Comparison of ENCODE assay signal across 13 mouse cellular contexts in the genomic region with DNA sequence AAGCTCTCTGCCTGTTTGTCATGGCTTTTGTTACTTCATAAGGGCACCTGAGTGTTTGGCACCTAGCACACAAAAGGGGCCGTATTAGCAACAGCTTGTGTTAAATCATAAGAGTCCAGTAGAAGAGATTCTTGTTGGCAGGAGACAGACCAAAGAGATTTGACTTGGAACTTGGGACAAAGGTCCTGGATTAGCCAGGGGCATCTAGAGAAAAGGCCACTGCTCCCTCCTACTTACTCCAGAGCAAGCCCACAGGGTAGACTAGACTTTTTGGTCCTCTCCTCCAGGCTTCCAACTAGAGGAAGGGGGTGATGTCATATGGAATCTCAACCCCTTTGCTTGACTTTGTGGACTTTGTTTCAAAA. TPM values are rescaled to one million over a fixed set of nuclear protein-coding genes. Genes with fewer than 3 reads are reported as not detected.
DNase-seq lines count a peak whose midpoint lies in the region; ATAC-seq and TF ChIP-seq lines count a peak whose summit lies in the region.
"Had no signal": no experiment of that assay in that cellular context is flagged by ENCODE, and none has a peak within 500 bp of the region (broad histone marks: within the 10 kb centered on the region; RNA-seq: fewer than 3 reads in every experiment).

No protein-coding gene starts in this region.

- peaks cover 30% of the 10 kb centered on the region for H3K27me3 ChIP-seq in heart, embryonic 15.5 days
- H3K27me3 ChIP-seq in heart, embryonic 12.5 days (replicated peaks) = peaks cover 30% of the 10 kb centered on the region
- peaks cover 35% of the 10 kb centered on the region for H3K27me3 ChIP-seq in liver, embryonic 16.5 days (ENCODE audit: control insufficient read depth, insufficient read depth, low read depth, low read length)
- peaks cover 34% of the 10 kb centered on the region for H3K27me3 ChIP-seq in liver, embryonic 11.5 days (replicated peaks; ENCODE audit: control insufficient read depth, insufficient read depth, low read length)
- H3K27me3 ChIP-seq in embryonic facial prominence, embryonic 14.5 days (replicated peaks; ENCODE audit: control insufficient read depth, insufficient read depth, low read length) = peaks cover 27% of the 10 kb centered on the region
- H3K27me3 ChIP-seq in kidney, postnatal 0 days (ENCODE audit: insufficient read depth, low read length) = no peaks in the 10 kb centered on the region

- DNase-seq in liver, embryonic 11.5 days (ENCODE audit: low spot score) = no peak
- no peak for DNase-seq in embryonic facial prominence, embryonic 14.5 days (ENCODE audit: low spot score)
- DNase-seq in kidney, postnatal 0 days (ENCODE audit: low spot score) = no peak
- no peak for DNase-seq in adrenal gland, adult 2 months
- DNase-seq in right cerebral cortex, postnatal 14 days = no peak
- DNase-seq: B cell, adult 2 months; cerebellum, adult 9-10 months; thymus, adult 2 months had no signal

- peaks cover 55% of the 10 kb centered on the region for H3K4me1 ChIP-seq in heart, embryonic 15.5 days (replicated peaks)
- peaks cover 53% of the 10 kb centered on the region for H3K4me1 ChIP-seq in heart, embryonic 12.5 days (replicated peaks)
- H3K4me1 ChIP-seq in liver, embryonic 16.5 days (ENCODE audit: control insufficient read depth, low read depth, low read length) = peaks cover 50% of the 10 kb centered on the region
- H3K4me1 ChIP-seq in liver, embryonic 11.5 days (replicated peaks; ENCODE audit: control insufficient read depth, insufficient read depth, low read length) = peaks cover 37% of the 10 kb centered on the region
- peaks cover 37% of the 10 kb centered on the region for H3K4me1 ChIP-seq in embryonic facial prominence, embryonic 14.5 days (ENCODE audit: control insufficient read depth, insufficient read depth, low read length)
- H3K4me1 ChIP-seq in kidney, postnatal 0 days (replicated peaks; ENCODE audit: insufficient read depth, low read length) = peaks cover 33% of the 10 kb centered on the region

- H3K27ac ChIP-seq in heart, embryonic 15.5 days = no peak overlapping the region
- no peak overlapping the region for H3K27ac ChIP-seq in heart, embryonic 12.5 days (ENCODE audit: poor library complexity, severe bottlenecking)
- 0 out of 2 replicates have a peak overlapping the region, but pooled peaks have one; percentile 12 for H3K27ac ChIP-seq in liver, embryonic 16.5 days (ENCODE audit: low read length)
- no peak overlapping the region for H3K27ac ChIP-seq in liver, embryonic 11.5 days (ENCODE audit: low read depth, low read length)
- no peak overlapping the region; the same call in 1 of the 2 replicates for H3K27ac ChIP-seq in embryonic facial prominence, embryonic 14.5 days (replicated peaks; ENCODE audit: low read depth, low read length)
- H3K27ac ChIP-seq in kidney, postnatal 0 days = peak overlapping the region; percentile 81
- H3K27ac ChIP-seq: hindbrain, postnatal 0 days had no signal

- H3K9ac ChIP-seq in heart, embryonic 15.5 days = no peak overlapping the region
- no peak overlapping the region for H3K9ac ChIP-seq in heart, embryonic 12.5 days
- H3K9ac ChIP-seq in liver, embryonic 16.5 days (ENCODE audit: low read depth, low read length) = no peak overlapping the region
- no peak overlapping the region for H3K9ac ChIP-seq in liver, embryonic 11.5 days (ENCODE audit: low read depth, low read length)
- no peak overlapping the region for H3K9ac ChIP-seq in embryonic facial prominence, embryonic 14.5 days (ENCODE audit: low read depth, low read length)
- peak overlapping the region; percentile 9; the same call in 1 of the 2 replicates for H3K9ac ChIP-seq in kidney, postnatal 0 days (ENCODE audit: low read depth, low read length)
- H3K9ac ChIP-seq: midbrain, embryonic 12.5 days had no signal

- H3K36me3 ChIP-seq in heart, embryonic 15.5 days = no peaks in the 10 kb centered on the region
- peaks cover 22% of the 10 kb centered on the region for H3K36me3 ChIP-seq in heart, embryonic 12.5 days
- peaks cover 3% of the 10 kb centered on the region for H3K36me3 ChIP-seq in liver, embryonic 16.5 days (ENCODE audit: control insufficient read depth, insufficient read depth)
- H3K36me3 ChIP-seq in liver, embryonic 11.5 days (ENCODE audit: control insufficient read depth, insufficient read depth, low read length) = peaks cover 5% of the 10 kb centered on the region; the same call in 1 of the 2 replicates
- H3K36me3 ChIP-seq in embryonic facial prominence, embryonic 14.5 days (ENCODE audit: control insufficient read depth, insufficient read depth, low read length) = peaks cover 7% of the 10 kb centered on the region; the same call in 1 of the 2 replicates
- H3K36me3 ChIP-seq in kidney, postnatal 0 days (ENCODE audit: insufficient read depth, low read length) = no peaks in the 10 kb centered on the region

- WGBS in heart, embryonic 15.5 days = 98% methylated on average over 1 of the region's 1 CpGs
- WGBS in heart, embryonic 12.5 days = 96% methylated on average over 1 of the region's 1 CpGs
- WGBS in liver, embryonic 16.5 days (ENCODE audit: insufficient replicate concordance) = 81% methylated on average over 1 of the region's 1 CpGs
- 81% methylated on average over 1 of the region's 1 CpGs for WGBS in liver, embryonic 11.5 days
- WGBS in embryonic facial prominence, embryonic 14.5 days = 91% methylated on average over 1 of the region's 1 CpGs
- 76% methylated on average over 1 of the region's 1 CpGs for WGBS in kidney, postnatal 0 days

- TF ChIP-seq CTCF in kidney, postnatal 0 days (IDR thresholded peaks at IDR 0.05; ENCODE audit: low read depth) = no peak

- 0 out of 2 replicates have a peak overlapping the region, but pooled peaks have one; percentile 93 for H3K4me2 ChIP-seq in heart, embryonic 15.5 days
- H3K4me2 ChIP-seq in heart, embryonic 12.5 days = no peak overlapping the region
- H3K4me2 ChIP-seq in liver, embryonic 16.5 days (ENCODE audit: low read depth, low read length) = no peak overlapping the region
- H3K4me2 ChIP-seq in liver, embryonic 11.5 days = no peak overlapping the region
- 0 out of 2 replicates have a peak overlapping the region, but pooled peaks have one; percentile 97 for H3K4me2 ChIP-seq in embryonic facial prominence, embryonic 14.5 days (ENCODE audit: low read depth, low read length)
- peak overlapping the region; percentile 96 for H3K4me2 ChIP-seq in kidney, postnatal 0 days (ENCODE audit: low read length)

- ATAC-seq in heart, embryonic 15.5 days (replicated peaks; ENCODE audit: insufficient number of reproducible peaks, insufficient read depth, low FRiP score, low read depth) = no peak
- no peak for ATAC-seq in heart, embryonic 12.5 days (ENCODE audit: insufficient number of reproducible peaks, low FRiP score)
- ATAC-seq in liver, embryonic 16.5 days (ENCODE audit: low read depth) = no peak
- ATAC-seq in liver, embryonic 11.5 days (replicated peaks; ENCODE audit: low FRiP score) = no peak
- no peak for ATAC-seq in embryonic facial prominence, embryonic 14.5 days (ENCODE audit: low read depth)
- no peak for ATAC-seq in kidney, postnatal 0 days (replicated peaks; ENCODE audit: low FRiP score, low read depth)
- ATAC-seq: hindbrain, postnatal 0 days had no signal

- no peaks in the 10 kb centered on the region for H3K9me3 ChIP-seq in heart, embryonic 15.5 days (replicated peaks)
- no peaks in the 10 kb centered on the region for H3K9me3 ChIP-seq in heart, embryonic 12.5 days (replicated peaks)
- H3K9me3 ChIP-seq in liver, embryonic 16.5 days (replicated peaks; ENCODE audit: control insufficient read depth, low read length) = no peaks in the 10 kb centered on the region
- no peaks in the 10 kb centered on the region for H3K9me3 ChIP-seq in liver, embryonic 11.5 days (ENCODE audit: control insufficient read depth, low read length)
- no peaks in the 10 kb centered on the region for H3K9me3 ChIP-seq in embryonic facial prominence, embryonic 14.5 days (ENCODE audit: control insufficient read depth, low read length)
- H3K9me3 ChIP-seq in kidney, postnatal 0 days (replicated peaks; ENCODE audit: low read length) = no peaks in the 10 kb centered on the region
- H3K9me3 ChIP-seq: midbrain, embryonic 12.5 days had no signal

- H3K4me3 ChIP-seq in heart, embryonic 15.5 days = no peak overlapping the region
- H3K4me3 ChIP-seq in heart, embryonic 12.5 days = no peak overlapping the region
- no peak overlapping the region for H3K4me3 ChIP-seq in liver, embryonic 16.5 days (ENCODE audit: low read depth, low read length)
- no peak overlapping the region for H3K4me3 ChIP-seq in liver, embryonic 11.5 days (ENCODE audit: low read depth, low read length)
- no peak overlapping the region for H3K4me3 ChIP-seq in embryonic facial prominence, embryonic 14.5 days (ENCODE audit: low read depth, low read length)
- no peak overlapping the region for H3K4me3 ChIP-seq in kidney, postnatal 0 days (replicated peaks; ENCODE audit: low read depth, low read length)
- H3K4me3 ChIP-seq: midbrain, embryonic 12.5 days had no signal

RNA-seq across cellular contexts. Expression of a gene that starts 3.9 kb away (rescaled TPM):
- 7.5 and 10.7 TPM in 2 replicates for polyA plus RNA-seq in heart, embryonic 15.5 days (2015; fragmentation: Nextera tagmentation; extraction: Ambion mirVana)
- 6.9 and 7.2 TPM in 2 replicates for polyA plus RNA-seq in heart, embryonic 12.5 days (2016; fragmentation: Nextera tagmentation; extraction: Ambion mirVana)
- polyA plus RNA-seq in liver, embryonic 16.5 days (2015; fragmentation: Nextera tagmentation; extraction: Ambion mirVana) = 3.0 and 3.2 TPM in 2 replicates
- polyA plus RNA-seq in liver, embryonic 11.5 days (2014; fragmentation: Nextera tagmentation; extraction: Ambion mirVana) = 3.8 and 4.9 TPM in 2 replicates
- polyA plus RNA-seq in embryonic facial prominence, embryonic 14.5 days (2014; fragmentation: Nextera tagmentation; extraction: Ambion mirVana) = 10.4 and 10.6 TPM in 2 replicates
- polyA plus RNA-seq in kidney, postnatal 0 days (2015; fragmentation: Nextera tagmentation; extraction: Ambion mirVana) = 13.1 and 15.3 TPM in 2 replicates
- 10 to 100 TPM; 47.7 to 88.5 TPM for total RNA-seq in adrenal gland, adult 2 months (2021)
- polyA plus RNA-seq in adrenal gland, adult 2 months (2012; rRNA removed) = 94.5 and 107 TPM in 2 replicates

RNA-seq across cellular contexts. Expression of a gene that starts 10.8 kb away (rescaled TPM):
- 49.9 and 61.4 TPM in 2 replicates for polyA plus RNA-seq in heart, embryonic 15.5 days (2015; fragmentation: Nextera tagmentation; extraction: Ambion mirVana)
- 38.7 and 39.1 TPM in 2 replicates for polyA plus RNA-seq in heart, embryonic 12.5 days (2016; fragmentation: Nextera tagmentation; extraction: Ambion mirVana)
- polyA plus RNA-seq in liver, embryonic 16.5 days (2015; fragmentation: Nextera tagmentation; extraction: Ambion mirVana) = 255 and 284 TPM in 2 replicates
- 76.4 and 85.4 TPM in 2 replicates for polyA plus RNA-seq in liver, embryonic 11.5 days (2014; fragmentation: Nextera tagmentation; extraction: Ambion mirVana)
- polyA plus RNA-seq in embryonic facial prominence, embryonic 14.5 days (2014; fragmentation: Nextera tagmentation; extraction: Ambion mirVana) = 51.2 and 60.8 TPM in 2 replicates
- 36.1 and 39.0 TPM in 2 replicates for polyA plus RNA-seq in kidney, postnatal 0 days (2015; fragmentation: Nextera tagmentation; extraction: Ambion mirVana)
- 1 to 10 TPM; 3.4 to 5.5 TPM for total RNA-seq in adrenal gland, adult 2 months (2021)
- polyA plus RNA-seq in adrenal gland, adult 2 months (2012; rRNA removed) = 7.7 and 9.7 TPM in 2 replicates

RNA-seq across cellular contexts. Expression of a gene that starts 11.2 kb away (rescaled TPM):
- 1.9 and 2.0 TPM in 2 replicates for polyA plus RNA-seq in heart, embryonic 15.5 days (2015; fragmentation: Nextera tagmentation; extraction: Ambion mirVana)
- 1.2 and 1.3 TPM in 2 replicates for polyA plus RNA-seq in heart, embryonic 12.5 days (2016; fragmentation: Nextera tagmentation; extraction: Ambion mirVana)
- 1.1 and 1.2 TPM in 2 replicates for polyA plus RNA-seq in liver, embryonic 16.5 days (2015; fragmentation: Nextera tagmentation; extraction: Ambion mirVana)
- polyA plus RNA-seq in liver, embryonic 11.5 days (2014; fragmentation: Nextera tagmentation; extraction: Ambion mirVana) = 1.3 and 1.5 TPM in 2 replicates
- polyA plus RNA-seq in embryonic facial prominence, embryonic 14.5 days (2014; fragmentation: Nextera tagmentation; extraction: Ambion mirVana) = 5.5 and 9.9 TPM in 2 replicates
- 3.7 and 4.0 TPM in 2 replicates for polyA plus RNA-seq in kidney, postnatal 0 days (2015; fragmentation: Nextera tagmentation; extraction: Ambion mirVana)
- total RNA-seq in adrenal gland, adult 2 months (2021) = 1 to 10 TPM; 4.3 to 5.4 TPM
- 4.8 and 5.3 TPM in 2 replicates for polyA plus RNA-seq in adrenal gland, adult 2 months (2012; rRNA removed)

RNA-seq across cellular contexts. Expression of a gene that starts 16.0 kb away (rescaled TPM):
- 59.5 and 71.3 TPM in 2 replicates for polyA plus RNA-seq in heart, embryonic 15.5 days (2015; fragmentation: Nextera tagmentation; extraction: Ambion mirVana)
- polyA plus RNA-seq in heart, embryonic 12.5 days (2016; fragmentation: Nextera tagmentation; extraction: Ambion mirVana) = 69.2 and 69.6 TPM in 2 replicates
- polyA plus RNA-seq in liver, embryonic 16.5 days (2015; fragmentation: Nextera tagmentation; extraction: Ambion mirVana) = 129 and 133 TPM in 2 replicates
- 130 TPM in 2 replicates for polyA plus RNA-seq in liver, embryonic 11.5 days (2014; fragmentation: Nextera tagmentation; extraction: Ambion mirVana)
- 64.6 and 69.4 TPM in 2 replicates for polyA plus RNA-seq in embryonic facial prominence, embryonic 14.5 days (2014; fragmentation: Nextera tagmentation; extraction: Ambion mirVana)
- polyA plus RNA-seq in kidney, postnatal 0 days (2015; fragmentation: Nextera tagmentation; extraction: Ambion mirVana) = 84.8 and 91.5 TPM in 2 replicates
- 100 to 1,000 TPM; 114 to 123 TPM for total RNA-seq in adrenal gland, adult 2 months (2021)
- polyA plus RNA-seq in adrenal gland, adult 2 months (2012; rRNA removed) = 195 and 319 TPM in 2 replicates

RNA-seq across cellular contexts. Expression of a gene that starts 31.0 kb away (rescaled TPM):
- polyA plus RNA-seq in heart, embryonic 15.5 days (2015; fragmentation: Nextera tagmentation; extraction: Ambion mirVana) = 35.5 and 40.2 TPM in 2 replicates
- 30.1 and 32.0 TPM in 2 replicates for polyA plus RNA-seq in heart, embryonic 12.5 days (2016; fragmentation: Nextera tagmentation; extraction: Ambion mirVana)
- 16.4 and 18.4 TPM in 2 replicates for polyA plus RNA-seq in liver, embryonic 16.5 days (2015; fragmentation: Nextera tagmentation; extraction: Ambion mirVana)
- polyA plus RNA-seq in liver, embryonic 11.5 days (2014; fragmentation: Nextera tagmentation; extraction: Ambion mirVana) = 18.1 and 19.2 TPM in 2 replicates
- 23.5 and 25.1 TPM in 2 replicates for polyA plus RNA-seq in embryonic facial prominence, embryonic 14.5 days (2014; fragmentation: Nextera tagmentation; extraction: Ambion mirVana)
- 29.9 and 33.4 TPM in 2 replicates for polyA plus RNA-seq in kidney, postnatal 0 days (2015; fragmentation: Nextera tagmentation; extraction: Ambion mirVana)
- total RNA-seq in adrenal gland, adult 2 months (2021) = 10 to 100 TPM; 13.7 to 20.2 TPM
- polyA plus RNA-seq in adrenal gland, adult 2 months (2012; rRNA removed) = 89.8 and 91.7 TPM in 2 replicates

Comparison
In these comparisons a context has a peak if more than half of its experiments do, and no peak if none do; other contexts are left out.
1. H3K27ac ChIP-seq: peak in liver, embryonic 16.5 days (single experiment) and kidney, postnatal 0 days (single experiment); none in heart, embryonic 15.5 days (single experiment), heart, embryonic 12.5 days (single experiment), liver, embryonic 11.5 days (single experiment) and embryonic facial prominence, embryonic 14.5 days (single experiment).
2. H3K4me2 ChIP-seq: peak in heart, embryonic 15.5 days (single experiment), embryonic facial prominence, embryonic 14.5 days (single experiment) and kidney, postnatal 0 days (single experiment); none in heart, embryonic 12.5 days (single experiment), liver, embryonic 16.5 days (single experiment) and liver, embryonic 11.5 days (single experiment).